Mouse (Mus musculus) liver, embryonic 11.5 days (tissue): ENCODE results near the gene Pth. TPM values are rescaled to one million over a fixed set of nuclear protein-coding genes. Genes with fewer than 3 reads are reported as not detected.

ENCODE experiments used
- ATAC-seq: fragments of 200-750 bp; cut with Nextera tagmentation; replicated peaks from 2 replicates; pipeline ENCODE4 v1.8.0; 2017; ENCODE audit warnings: moderate number of reproducible peaks, mild to moderate bottlenecking, moderate TSS enrichment, moderate library complexity; ENCODE audit not compliant: low FRiP score
- DNase-seq: peaks from one replicate; pipeline ENCODE4 v3.0.0-alpha.2; 2017; ENCODE audit warnings: low spot score
- H3K27ac ChIP-seq: fragments of 300-500 bp; sonication (generic); 2 replicates; pipeline ENCODE4 v1.5.1; 2014; ENCODE audit warnings: mild to moderate bottlenecking, low read depth, low read length, control low read depth
- H3K27me3 ChIP-seq: fragments of 300-500 bp; sonication (generic); replicated peaks from 2 replicates; pipeline ENCODE4 v1.6.1; 2014; ENCODE audit warnings: low read length, mixed read lengths; ENCODE audit not compliant: control insufficient read depth, insufficient read depth
- H3K36me3 ChIP-seq: fragments of 300-500 bp; sonication (generic); 2 replicates; pipeline ENCODE4 v1.6.1; 2014; ENCODE audit warnings: mild to moderate bottlenecking, low read length, moderate library complexity, mixed read lengths; ENCODE audit not compliant: control insufficient read depth, insufficient read depth
- H3K4me1 ChIP-seq: fragments of 300-500 bp; sonication (generic); replicated peaks from 2 replicates; pipeline ENCODE4 v1.6.1; 2014; ENCODE audit warnings: low read length, mixed read lengths; ENCODE audit not compliant: control insufficient read depth, insufficient read depth
- H3K4me2 ChIP-seq: fragments of 300-500 bp; sonication (generic); 2 replicates; pipeline ENCODE4 v1.6.1; 2014; ENCODE audit warnings: mild to moderate bottlenecking, control low read depth, moderate library complexity
- H3K4me3 ChIP-seq: fragments of 300-500 bp; sonication (generic); 2 replicates; pipeline ENCODE4 v1.5.1; 2014; ENCODE audit warnings: low read depth, low read length, control low read depth
- H3K9ac ChIP-seq: fragments of 300-500 bp; sonication (generic); 2 replicates; pipeline ENCODE4 v1.6.1; 2014; ENCODE audit warnings: low read depth, low read length, control low read depth
- H3K9me3 ChIP-seq: fragments of 300-500 bp; sonication (generic); 2 replicates; pipeline ENCODE4 v1.6.1; 2016; ENCODE audit warnings: low read length, inconsistent platforms, mixed read lengths; ENCODE audit not compliant: control insufficient read depth
- WGBS: fragments of 180-500 bp; shearing (Covaris S2); extraction: QIAGEN DNeasy Blood & Tissue Kit; methylation state at CpG from one replicate; pipeline ENCODE4 v1.1.7; 2014; 5-methylcytosine and 5-hydroxymethylcytosine counted together
- polyA plus RNA-seq: library from polyadenylated mRNA; unstranded; fragments of >200 nt; fragmentation: Nextera tagmentation; extraction: Ambion mirVana; gene quantifications from 2 replicates; pipeline ENCODE4 v1.2.1, GENCODE M21; 2014

Pth gene
- polyA plus RNA-seq, 1 experiment from 2014 or later = not detected

DNA sequence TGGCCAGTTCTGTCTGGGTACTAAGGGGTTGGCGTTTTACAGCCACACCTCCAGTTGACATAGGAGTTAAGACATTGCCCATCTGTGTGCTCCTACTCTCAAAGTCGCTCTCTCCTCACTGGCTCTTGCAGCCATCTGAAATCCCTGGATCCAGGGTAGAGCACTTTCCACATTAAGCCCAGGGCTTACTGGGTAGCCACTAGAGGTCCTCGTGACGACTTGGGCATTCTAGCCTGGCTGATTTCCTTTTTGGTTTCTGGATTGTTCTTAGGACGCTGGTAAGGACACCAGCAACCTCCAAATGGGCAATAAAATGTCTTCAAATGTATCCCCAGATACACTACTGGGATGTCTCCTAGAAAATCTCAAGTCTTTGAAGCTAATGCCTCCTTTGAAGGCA lies 20.3 kb upstream of the Pth start:
- H3K9me3 ChIP-seq = no peaks in the 10 kb centered on the region
- H3K9ac ChIP-seq = no peak overlapping the region; the same call in 1 of the 2 replicates
- no peak overlapping the region for H3K4me2 ChIP-seq
- DNase-seq (no peak), ATAC-seq (no peak)
- no peaks in the 10 kb centered on the region for H3K36me3 ChIP-seq
- no peak overlapping the region for H3K27ac ChIP-seq
- H3K4me1 ChIP-seq = no peaks in the 10 kb centered on the region
- no peak overlapping the region for H3K4me3 ChIP-seq
- H3K27me3 ChIP-seq = no peaks in the 10 kb centered on the region
- 47% methylated on average over 5 of the region's 5 CpGs for WGBS

GRCm38 (mm10) chr7:113398083-113398482 lies 9.7 kb upstream of the Pth start:
- ATAC-seq (no peak), DNase-seq (no peak)

GRCm38 (mm10) chr7:113396661-113397060 lies 8.3 kb upstream of the Pth start:
- no peak overlapping the region for H3K4me2 ChIP-seq
- no peaks in the 10 kb centered on the region for H3K36me3 ChIP-seq
- no peak overlapping the region for H3K27ac ChIP-seq
- DNase-seq (no peak), ATAC-seq (no peak)
- no peak overlapping the region for H3K9ac ChIP-seq
- no peaks in the 10 kb centered on the region for H3K27me3 ChIP-seq
- 73% methylated on average over 4 of the region's 4 CpGs for WGBS
- no peak overlapping the region for H3K4me3 ChIP-seq
- H3K9me3 ChIP-seq = no peaks in the 10 kb centered on the region
- H3K4me1 ChIP-seq = no peaks in the 10 kb centered on the region

More at GRCm38 (mm10) chr7:113398083-113398482, 9.7 kb upstream of the Pth start:
- H3K27me3 ChIP-seq = no peaks in the 10 kb centered on the region
- no peaks in the 10 kb centered on the region for H3K4me1 ChIP-seq
- H3K9me3 ChIP-seq = no peaks in the 10 kb centered on the region
- no peak overlapping the region for H3K4me3 ChIP-seq
- H3K9ac ChIP-seq = no peak overlapping the region
- H3K4me2 ChIP-seq = no peak overlapping the region
- no peak overlapping the region for H3K27ac ChIP-seq
- no peaks in the 10 kb centered on the region for H3K36me3 ChIP-seq

DNA sequence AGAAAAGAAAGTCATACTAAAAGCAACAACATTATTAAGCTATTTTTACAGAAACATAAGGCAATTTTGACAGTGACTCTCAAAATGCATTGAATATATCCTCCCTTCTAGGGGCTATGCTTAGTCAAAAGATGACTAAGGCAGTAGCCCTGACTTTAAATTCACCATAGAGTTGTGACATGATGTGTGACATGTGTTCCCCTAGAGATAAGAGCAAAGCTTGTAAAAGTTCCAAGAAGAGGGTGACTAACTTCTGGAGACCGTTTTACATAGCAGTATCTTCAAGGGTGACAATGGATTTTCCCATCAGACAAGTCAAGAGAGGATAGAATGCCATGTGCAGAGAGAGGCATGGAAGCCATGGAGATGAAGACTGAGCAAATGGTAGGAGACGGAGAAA lies 3.2 kb upstream of the Pth start:
- Histone ChIP-seq H3K27ac (no peak overlapping the region), H3K4me2 (no peak overlapping the region), H3K27me3 (no peaks in the 10 kb centered on the region), H3K4me3 (no peak overlapping the region), H3K9ac (no peak overlapping the region), H3K9me3 (no peaks in the 10 kb centered on the region), H3K36me3 (no peaks in the 10 kb centered on the region), H3K4me1 (no peaks in the 10 kb centered on the region)
- WGBS = 63% methylated on average over 2 of the region's 2 CpGs
- ATAC-seq (peak; percentile 67; the same call in 1 of the 2 replicates), DNase-seq (no peak)

GRCm38 (mm10) chr7:113377875-113378658 lies 10.3 kb downstream of the Pth start:
- WGBS = 20% methylated on average over 7 of the region's 7 CpGs
- H3K4me2 ChIP-seq = no peak overlapping the region

GRCm38 (mm10) chr7:113372682-113373081 lies 15.7 kb downstream of the Pth start:
- H3K27me3 ChIP-seq = no peaks in the 10 kb centered on the region
- 75% methylated on average over 1 of the region's 1 CpGs for WGBS
- H3K4me2 ChIP-seq = no peak overlapping the region
- H3K9ac ChIP-seq = no peak overlapping the region
- DNase-seq = no peak
- peaks cover 6% of the 10 kb centered on the region for H3K4me1 ChIP-seq
- H3K36me3 ChIP-seq = no peaks in the 10 kb centered on the region
- no peak overlapping the region for H3K4me3 ChIP-seq
- ATAC-seq = no peak
- no peaks in the 10 kb centered on the region for H3K9me3 ChIP-seq
- H3K27ac ChIP-seq = no peak overlapping the region

More at GRCm38 (mm10) chr7:113377875-113378658, 10.3 kb downstream of the Pth start:
- no peaks in the 10 kb centered on the region for H3K27me3 ChIP-seq
- ATAC-seq (peak; percentile 92), DNase-seq (peak; percentile 54)
- no peak overlapping the region for H3K27ac ChIP-seq
- H3K9ac ChIP-seq = no peak overlapping the region
- H3K36me3 ChIP-seq = no peaks in the 10 kb centered on the region
- H3K4me3 ChIP-seq = no peak overlapping the region
- no peaks in the 10 kb centered on the region for H3K9me3 ChIP-seq
- H3K4me1 ChIP-seq = no peaks in the 10 kb centered on the region

GRCm38 (mm10) chr7:113369620-113370340 lies 18.6 kb downstream of the Pth start:
- H3K9me3 ChIP-seq = no peaks in the 10 kb centered on the region
- H3K27ac ChIP-seq = peak overlapping the region; percentile 90
- H3K4me3 ChIP-seq = peak overlapping the region; percentile 86
- H3K4me1 ChIP-seq = peaks cover 10% of the 10 kb centered on the region
- DNase-seq = peak; percentile 85
- no peaks in the 10 kb centered on the region for H3K27me3 ChIP-seq
- H3K4me2 ChIP-seq = peak overlapping the region; percentile 93
- H3K36me3 ChIP-seq = no peaks in the 10 kb centered on the region
- peak overlapping the region; percentile 95 for H3K9ac ChIP-seq
- peak; percentile 80 for ATAC-seq
- under 1% methylated on average over 44 of the region's 44 CpGs for WGBS

GRCm38 (mm10) chr7:113368746-113369619 lies 19.4 kb downstream of the Pth start, which contains the start of gene Btbd10:
Btbd10 (minus strand) TSS chr7:113369392.
- WGBS = under 1% methylated on average over 64 of the region's 64 CpGs
- Histone ChIP-seq H3K4me1 (peaks cover 10% of the 10 kb centered on the region), H3K36me3 (no peaks in the 10 kb centered on the region), H3K9ac (peak within 1 kb of the TSS; percentile 95), H3K27me3 (no peaks in the 10 kb centered on the region), H3K4me3 (peak within 1 kb of the TSS; percentile 86), H3K27ac (peak within 1 kb of the TSS; percentile 90), H3K4me2 (peak within 1 kb of the TSS; percentile 93), H3K9me3 (no peaks in the 10 kb centered on the region)
- DNase-seq (peak; percentile 96), ATAC-seq (peak; percentile 97)
